Mouse (Mus musculus): ENCODE results near the gene Dgki. TPM values are rescaled to one million over a fixed set of nuclear protein-coding genes. Genes with fewer than 3 reads are reported as not detected.

Dgki gene
- polyA plus RNA-seq, 2 experiments, result 0.02 TPM; not detected in 1

GRCm38 (mm10) chr6:36850422-36851129 is 449.4 kb downstream of the Dgki start:
- no peak for TF ChIP-seq EP300 (IDR thresholded peaks at IDR 0.05; ENCODE audit: low read depth)
- TF ChIP-seq CTCF (IDR thresholded peaks at IDR 0.05; ENCODE audit: low read depth), result no peak
- H3K9me3 ChIP-seq (ENCODE audit: control insufficient read depth, low read length), result no peaks in the 10 kb centered on the region
- 56% methylated on average over 7 of the region's 7 CpGs for WGBS (ENCODE audit: insufficient replicate concordance)
- H3K27ac ChIP-seq, result no peak overlapping the region
- H3K4me3 ChIP-seq (ENCODE audit: insufficient read depth in 1 of 2, low read depth in 2 of 2, low read length in 2 of 2), result no peak overlapping the region
- H3K9ac ChIP-seq (replicated peaks), result no peak overlapping the region
- H3K4me2 ChIP-seq (ENCODE audit: low read depth), result no peak overlapping the region
- no peak for ATAC-seq (ENCODE audit: insufficient read depth)
- DNase-seq (ENCODE audit: low read depth in 3 of 3, low spot score in 3 of 3), result no peak
- no peaks in the 10 kb centered on the region for H3K27me3 ChIP-seq (ENCODE audit: control insufficient read depth, insufficient read depth, low read length)
- H3K4me1 ChIP-seq (replicated peaks; ENCODE audit: control insufficient read depth in 2 of 2, insufficient read depth in 2 of 2, low read length in 1 of 2), result no peaks in the 10 kb centered on the region
- H3K36me3 ChIP-seq (replicated peaks; ENCODE audit: control insufficient read depth, insufficient read depth, low read depth), result no peaks in the 10 kb centered on the region

- no peaks in the 10 kb centered on the region for H3K36me3 ChIP-seq (replicated peaks; ENCODE audit: control insufficient read depth, insufficient read depth, low read depth)
- H3K4me2 ChIP-seq (ENCODE audit: low read depth), result no peak overlapping the region
- H3K9me3 ChIP-seq (ENCODE audit: control insufficient read depth, low read length), result no peaks in the 10 kb centered on the region
- H3K4me1 ChIP-seq (replicated peaks; ENCODE audit: control insufficient read depth in 2 of 2, insufficient read depth in 2 of 2, low read length in 1 of 2), result no peaks in the 10 kb centered on the region
- TF ChIP-seq CTCF (IDR thresholded peaks at IDR 0.05; ENCODE audit: low read depth) (no peak), EP300 (IDR thresholded peaks at IDR 0.05; ENCODE audit: low read depth) (no peak)
- ATAC-seq (ENCODE audit: insufficient read depth), result no peak
- H3K27me3 ChIP-seq (ENCODE audit: control insufficient read depth, insufficient read depth, low read length), result no peaks in the 10 kb centered on the region
- no peak overlapping the region for H3K9ac ChIP-seq (replicated peaks)
- WGBS (ENCODE audit: insufficient replicate concordance), result 55% methylated on average over 1 of the region's 1 CpGs
- no peak overlapping the region for H3K4me3 ChIP-seq (ENCODE audit: insufficient read depth in 1 of 2, low read depth in 2 of 2, low read length in 2 of 2)
- no peak for DNase-seq (ENCODE audit: low read depth in 3 of 3, low spot score in 3 of 3)
- H3K27ac ChIP-seq, result no peak overlapping the region
These were observed 454.7 kb downstream of the Dgki start for GRCm38 (mm10) chr6:36845288-36845687.

DNA sequence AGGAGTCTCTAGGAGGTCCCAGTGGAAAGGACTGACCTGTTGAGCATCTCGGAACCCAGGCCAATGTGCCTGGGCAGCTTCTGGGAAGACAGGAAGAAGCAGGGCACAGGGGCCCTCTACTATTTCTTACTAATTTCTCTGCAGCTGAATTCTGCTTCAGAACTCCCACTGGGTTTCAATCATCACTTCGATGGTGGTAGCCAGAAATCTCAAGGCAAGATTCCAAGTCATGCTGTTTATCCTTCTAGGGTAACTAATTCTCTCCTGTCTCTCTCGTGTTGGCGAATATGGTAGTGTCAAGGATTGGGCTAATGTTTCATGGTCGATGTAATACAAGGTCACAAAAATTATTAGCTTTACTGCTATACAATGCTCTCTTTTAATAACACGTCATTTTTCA is 455.7 kb downstream of the Dgki start:
- ATAC-seq (ENCODE audit: insufficient read depth) (no peak), DNase-seq (ENCODE audit: low read depth in 3 of 3, low spot score in 3 of 3) (no peak)
- Histone ChIP-seq H3K9me3 (ENCODE audit: control insufficient read depth, low read length) (no peaks in the 10 kb centered on the region), H3K4me3 (ENCODE audit: insufficient read depth in 1 of 2, low read depth in 2 of 2, low read length in 2 of 2) (no peak overlapping the region), H3K4me2 (ENCODE audit: low read depth) (no peak overlapping the region), H3K9ac (replicated peaks) (no peak overlapping the region), H3K4me1 (replicated peaks; ENCODE audit: control insufficient read depth in 2 of 2, insufficient read depth in 2 of 2, low read length in 1 of 2) (no peaks in the 10 kb centered on the region), H3K36me3 (replicated peaks; ENCODE audit: control insufficient read depth, insufficient read depth, low read depth) (no peaks in the 10 kb centered on the region), H3K27ac (no peak overlapping the region), H3K27me3 (ENCODE audit: control insufficient read depth, insufficient read depth, low read length) (no peaks in the 10 kb centered on the region)
- WGBS (ENCODE audit: insufficient replicate concordance), result 52% methylated on average over 6 of the region's 6 CpGs
- no peak for TF ChIP-seq CTCF (IDR thresholded peaks at IDR 0.05; ENCODE audit: low read depth)
- TF ChIP-seq EP300 (IDR thresholded peaks at IDR 0.05; ENCODE audit: low read depth), result no peak

GRCm38 (mm10) chr6:36843031-36843488 is 456.9 kb downstream of the Dgki start:
- Histone ChIP-seq H3K36me3 (replicated peaks; ENCODE audit: control insufficient read depth, insufficient read depth, low read depth) (no peaks in the 10 kb centered on the region), H3K9me3 (ENCODE audit: control insufficient read depth, low read length) (no peaks in the 10 kb centered on the region), H3K4me2 (ENCODE audit: low read depth) (no peak overlapping the region), H3K4me3 (ENCODE audit: insufficient read depth in 1 of 2, low read depth in 2 of 2, low read length in 2 of 2) (no peak overlapping the region), H3K4me1 (replicated peaks; ENCODE audit: control insufficient read depth in 2 of 2, insufficient read depth in 2 of 2, low read length in 1 of 2) (no peaks in the 10 kb centered on the region), H3K9ac (replicated peaks) (no peak overlapping the region), H3K27ac (no peak overlapping the region), H3K27me3 (ENCODE audit: control insufficient read depth, insufficient read depth, low read length) (no peaks in the 10 kb centered on the region)
- no peak for ATAC-seq (ENCODE audit: insufficient read depth)
- no peak for DNase-seq (ENCODE audit: low read depth in 3 of 3, low spot score in 3 of 3)
- no peak for TF ChIP-seq EP300 (IDR thresholded peaks at IDR 0.05; ENCODE audit: low read depth)
- TF ChIP-seq CTCF (IDR thresholded peaks at IDR 0.05; ENCODE audit: low read depth), result no peak
- WGBS (ENCODE audit: insufficient replicate concordance), result 71% methylated on average over 3 of the region's 3 CpGs

- H3K27ac ChIP-seq, result no peak overlapping the region
- no peak overlapping the region for H3K4me2 ChIP-seq (ENCODE audit: low read depth)
- H3K4me1 ChIP-seq (replicated peaks; ENCODE audit: control insufficient read depth in 2 of 2, insufficient read depth in 2 of 2, low read length in 1 of 2), result no peaks in the 10 kb centered on the region
- no peaks in the 10 kb centered on the region for H3K27me3 ChIP-seq (ENCODE audit: control insufficient read depth, insufficient read depth, low read length)
- WGBS (ENCODE audit: insufficient replicate concordance), result 64% methylated on average over 5 of the region's 5 CpGs
- DNase-seq (ENCODE audit: low read depth in 3 of 3, low spot score in 3 of 3) (no peak), ATAC-seq (ENCODE audit: insufficient read depth) (no peak)
- TF ChIP-seq EP300 (IDR thresholded peaks at IDR 0.05; ENCODE audit: low read depth) (no peak), CTCF (IDR thresholded peaks at IDR 0.05; ENCODE audit: low read depth) (no peak)
- H3K9ac ChIP-seq (replicated peaks), result no peak overlapping the region
- H3K4me3 ChIP-seq (ENCODE audit: insufficient read depth in 1 of 2, low read depth in 2 of 2, low read length in 2 of 2), result no peak overlapping the region
- no peaks in the 10 kb centered on the region for H3K9me3 ChIP-seq (ENCODE audit: control insufficient read depth, low read length)
- no peaks in the 10 kb centered on the region for H3K36me3 ChIP-seq (replicated peaks; ENCODE audit: control insufficient read depth, insufficient read depth, low read depth)
These were observed 457.7 kb downstream of the Dgki start for GRCm38 (mm10) chr6:36842101-36842922.

Measured in liver, embryonic 14.5 days (tissue).